Mouse (Mus musculus) stomach, embryonic 14.5 days (tissue): ENCODE results near the gene Fut2. TPM values are rescaled to one million over a fixed set of nuclear protein-coding genes. Genes with fewer than 3 reads are reported as not detected.

Experiments
- ATAC-seq: fragments of 200-750 bp; cut with Nextera tagmentation; 2 replicates; pipeline ENCODE4 v1.8.0; 2017; ENCODE audit warnings: low read depth, moderate TSS enrichment; ENCODE audit not compliant: insufficient number of reproducible peaks, insufficient read depth, low FRiP score
- H3K27ac ChIP-seq: fragments of 300-500 bp; sonication (generic); 2 replicates; pipeline ENCODE4 v1.5.1; 2014; ENCODE audit warnings: mild to moderate bottlenecking, low read length, moderate library complexity, mixed read lengths
- H3K27me3 ChIP-seq: fragments of 300-500 bp; sonication (generic); 2 replicates; pipeline ENCODE4 v1.6.1; 2014; ENCODE audit warnings: low read length, control low read depth, mixed read lengths; ENCODE audit not compliant: control insufficient read depth, insufficient read depth
- H3K36me3 ChIP-seq: fragments of 300-500 bp; sonication (generic); 2 replicates; pipeline ENCODE4 v1.6.1; 2014; ENCODE audit warnings: mild to moderate bottlenecking, control low read depth, low read length, moderate library complexity, mixed read lengths; ENCODE audit not compliant: control insufficient read depth, insufficient read depth
- H3K4me1 ChIP-seq: fragments of 300-500 bp; sonication (generic); 2 replicates; pipeline ENCODE4 v1.6.1; 2014; ENCODE audit warnings: low read length, control low read depth, mixed read lengths; ENCODE audit not compliant: control insufficient read depth, insufficient read depth
- H3K4me2 ChIP-seq: fragments of 300-500 bp; sonication (generic); replicated peaks from 2 replicates; pipeline ENCODE4 v1.6.1; 2014; ENCODE audit warnings: low read depth, low read length, control low read depth
- H3K4me3 ChIP-seq: fragments of 300-500 bp; sonication (generic); 2 replicates; pipeline ENCODE4 v1.5.1; 2014; ENCODE audit warnings: low read depth, low read length, control low read depth
- H3K9ac ChIP-seq: fragments of 300-500 bp; sonication (generic); replicated peaks from 2 replicates; pipeline ENCODE4 v1.6.1; 2014; ENCODE audit warnings: low read depth, mild to moderate bottlenecking, control low read depth, low read length, moderate library complexity, mixed read lengths
- H3K9me3 ChIP-seq: fragments of 300-500 bp; sonication (generic); 2 replicates; pipeline ENCODE4 v1.6.1; 2016; ENCODE audit warnings: low read depth, low read length, control low read depth; ENCODE audit not compliant: control insufficient read depth
- WGBS: fragments of 180-500 bp; shearing (Covaris S2); extraction: QIAGEN DNeasy Blood & Tissue Kit; methylation state at CpG from one replicate; pipeline ENCODE4 v1.1.7; 2014; 5-methylcytosine and 5-hydroxymethylcytosine counted together
- polyA plus RNA-seq: library from polyadenylated mRNA; unstranded; fragments of >200 nt; fragmentation: Nextera tagmentation; extraction: Ambion mirVana; gene quantifications from 2 replicates; pipeline ENCODE4 v1.2.1, GENCODE M21; 2014

Gene Fut2
- polyA plus RNA-seq, 1 experiment from 2014 or later, result 6.1 TPM

- WGBS, result 80% methylated on average over 8 of the region's 8 CpGs
- no peak overlapping the region for H3K4me2 ChIP-seq
- H3K27ac ChIP-seq, result no peak overlapping the region
- ATAC-seq, result no peak
- H3K9ac ChIP-seq, result no peak overlapping the region
- H3K27me3 ChIP-seq, result no peaks in the 10 kb centered on the region
- 0 out of 2 replicates have a peak, but pooled peaks cover 4% of the 10 kb centered on the region for H3K4me1 ChIP-seq
- H3K4me3 ChIP-seq, result no peak overlapping the region
- no peaks in the 10 kb centered on the region for H3K36me3 ChIP-seq
- no peaks in the 10 kb centered on the region for H3K9me3 ChIP-seq
Measured at GRCm38 (mm10) chr7:45649351-45649750, 16.8 kb downstream of the Fut2 start.

DNA sequence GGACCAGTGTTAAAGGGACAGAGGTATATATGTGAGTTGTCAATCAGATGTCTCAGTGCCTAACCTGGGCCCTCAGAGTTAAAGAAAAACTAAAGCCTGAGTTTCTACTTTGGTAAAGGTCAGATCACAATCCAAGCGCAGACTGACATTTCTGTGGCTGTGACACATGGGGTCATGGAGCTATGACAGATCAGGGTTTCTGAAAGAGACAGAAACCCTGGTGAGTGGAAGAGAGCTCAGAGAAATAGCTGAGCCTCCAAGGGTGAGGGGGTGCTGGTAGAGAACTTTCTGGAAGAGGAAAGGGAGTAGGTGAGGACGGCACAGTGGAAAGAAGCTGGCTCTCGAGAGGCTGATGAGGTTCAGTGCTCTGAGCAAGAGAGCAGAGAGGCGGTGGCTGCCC lies 19.5 kb downstream of the Fut2 start:
- no peaks in the 10 kb centered on the region for H3K27me3 ChIP-seq
- WGBS, result 71% methylated on average over 4 of the region's 4 CpGs
- H3K4me2 ChIP-seq, result no peak overlapping the region
- no peak overlapping the region for H3K27ac ChIP-seq
- peaks cover 24% of the 10 kb centered on the region for H3K4me1 ChIP-seq
- no peaks in the 10 kb centered on the region for H3K36me3 ChIP-seq
- ATAC-seq, result no peak
- H3K9ac ChIP-seq, result no peak overlapping the region
- no peaks in the 10 kb centered on the region for H3K9me3 ChIP-seq
- H3K4me3 ChIP-seq, result no peak overlapping the region

GRCm38 (mm10) chr7:45645591-45645971 lies 20.6 kb downstream of the Fut2 start:
- peaks cover 32% of the 10 kb centered on the region for H3K4me1 ChIP-seq
- ATAC-seq, result no peak

DNA sequence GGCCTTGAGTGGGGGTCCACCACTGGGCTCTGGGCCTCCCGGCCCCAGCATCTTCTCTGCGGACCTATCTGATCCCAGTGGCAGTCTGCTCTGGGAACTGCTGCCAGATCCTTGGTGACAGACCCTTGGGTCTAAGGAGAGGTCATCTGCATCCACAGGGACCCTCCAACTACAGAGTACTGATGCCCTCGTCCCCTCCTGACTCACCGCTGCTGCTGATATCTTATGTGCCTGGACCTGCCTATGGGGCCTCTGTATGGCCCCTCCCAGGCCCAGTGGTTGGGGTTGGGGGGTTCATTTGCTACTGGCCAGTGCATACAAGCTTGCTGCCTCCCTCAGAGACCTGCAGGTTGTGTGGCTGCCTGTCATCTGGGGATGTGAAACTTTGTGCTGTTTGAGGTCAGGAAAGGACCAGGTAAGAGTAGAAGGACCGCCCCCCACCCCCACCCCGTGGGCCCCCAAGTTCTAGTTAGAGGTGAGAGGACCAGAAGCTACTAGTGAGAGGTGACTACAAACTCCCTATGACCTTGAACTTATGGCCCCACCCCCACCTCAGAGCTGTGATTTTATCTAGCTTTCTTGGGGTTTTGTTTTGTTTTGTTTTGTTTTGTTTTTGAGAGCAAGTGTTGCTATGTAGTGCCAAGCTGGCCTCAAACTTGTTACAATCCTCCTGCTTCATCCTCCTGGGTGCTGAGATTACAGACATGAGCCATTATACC lies 21.2 kb downstream of the Fut2 start:
- H3K4me1 ChIP-seq, result peaks cover 37% of the 10 kb centered on the region
- peak overlapping the region; percentile 28; the same call in 1 of the 2 replicates for H3K4me3 ChIP-seq
- H3K27me3 ChIP-seq, result no peaks in the 10 kb centered on the region
- H3K9ac ChIP-seq, result no peak overlapping the region
- H3K36me3 ChIP-seq, result no peaks in the 10 kb centered on the region
- no peaks in the 10 kb centered on the region for H3K9me3 ChIP-seq
- ATAC-seq, result no peak
- peak overlapping the region; percentile 66; the same call in 1 of the 2 replicates for H3K27ac ChIP-seq
- WGBS, result 66% methylated on average over 6 of the region's 6 CpGs
- H3K4me2 ChIP-seq, result peak overlapping the region; percentile 84

More at GRCm38 (mm10) chr7:45645591-45645971, 20.6 kb downstream of the Fut2 start:
- Histone ChIP-seq H3K27ac (no peak overlapping the region), H3K9ac (no peak overlapping the region), H3K4me2 (no peak overlapping the region), H3K4me3 (no peak overlapping the region), H3K27me3 (no peaks in the 10 kb centered on the region), H3K9me3 (no peaks in the 10 kb centered on the region), H3K36me3 (no peaks in the 10 kb centered on the region)
- 84% methylated on average over 7 of the region's 7 CpGs for WGBS

DNA sequence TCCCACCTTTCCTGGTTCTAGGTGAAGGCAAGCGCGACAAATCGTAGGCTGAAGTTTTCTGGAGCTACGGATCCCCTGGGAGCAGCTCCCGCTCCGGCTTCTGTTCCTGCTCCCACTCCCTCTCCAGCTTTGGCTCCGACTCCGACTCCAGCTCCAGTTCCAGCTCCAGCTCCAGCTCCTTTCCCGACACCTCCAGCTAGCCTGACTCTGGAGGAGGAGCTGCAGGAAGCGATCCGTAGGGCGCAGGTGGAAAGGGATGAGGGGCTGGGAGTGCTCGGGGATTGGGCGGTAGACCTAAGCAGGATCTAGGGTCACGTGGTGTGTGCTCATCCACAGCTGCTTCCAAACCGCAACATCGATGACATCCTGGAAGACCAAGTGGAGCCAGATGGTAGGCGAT lies 22.0 kb downstream of the Fut2 start:
- 6% methylated on average over 18 of the region's 18 CpGs for WGBS
- 0 out of 2 replicates have a peak, but pooled peaks have one; percentile 5 for ATAC-seq
- Histone ChIP-seq H3K9ac (no peak overlapping the region), H3K4me2 (peak overlapping the region; percentile 84), H3K9me3 (no peaks in the 10 kb centered on the region), H3K36me3 (no peaks in the 10 kb centered on the region), H3K27me3 (no peaks in the 10 kb centered on the region), H3K4me3 (peak overlapping the region; percentile 28), H3K4me1 (peaks cover 39% of the 10 kb centered on the region), H3K27ac (peak overlapping the region; percentile 66; the same call in 1 of the 2 replicates)

DNA sequence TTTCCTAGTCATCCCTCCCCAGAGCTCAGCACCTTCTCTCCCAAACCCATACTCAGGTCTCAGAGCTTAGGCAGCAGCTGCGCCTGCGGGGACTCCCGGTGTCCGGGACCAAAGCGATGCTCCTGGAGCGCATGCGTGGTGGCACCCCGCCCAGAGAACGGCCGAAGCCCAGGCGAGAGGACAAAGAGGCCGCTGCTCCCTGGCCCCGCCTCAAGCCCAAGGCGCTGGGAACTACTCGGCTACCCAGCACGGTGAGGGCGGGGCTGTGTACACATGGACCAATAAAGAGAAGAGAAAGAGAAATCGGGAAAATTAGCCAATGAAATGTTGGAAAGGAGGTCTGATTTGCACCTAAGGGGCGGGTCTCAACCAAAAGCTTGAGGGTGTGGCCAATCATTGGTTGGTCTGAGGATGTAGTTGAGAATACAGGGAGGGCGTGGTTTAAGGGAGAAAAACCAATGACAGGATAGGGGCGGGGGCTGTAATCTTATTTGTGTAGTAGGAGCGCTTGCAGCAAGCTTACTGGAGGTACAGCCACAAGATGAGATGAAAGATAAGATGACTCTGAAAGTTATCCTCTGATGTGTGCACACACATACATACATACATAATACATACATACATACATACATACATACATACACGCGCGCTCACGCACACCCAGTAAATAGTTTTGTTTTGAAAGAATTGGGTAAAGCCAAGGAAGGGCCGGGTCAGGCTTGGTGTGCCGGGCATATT lies 22.6 kb downstream of the Fut2 start:
- peak overlapping the region; percentile 63 for H3K9ac ChIP-seq
- H3K36me3 ChIP-seq, result no peaks in the 10 kb centered on the region
- H3K27me3 ChIP-seq, result no peaks in the 10 kb centered on the region
- ATAC-seq, result peak; percentile 91
- peak overlapping the region; percentile 92 for H3K27ac ChIP-seq
- H3K9me3 ChIP-seq, result no peaks in the 10 kb centered on the region
- H3K4me2 ChIP-seq, result peak overlapping the region; percentile 84
- peak overlapping the region; percentile 43 for H3K4me3 ChIP-seq
- H3K4me1 ChIP-seq, result peaks cover 39% of the 10 kb centered on the region
- 4% methylated on average over 28 of the region's 28 CpGs for WGBS

DNA sequence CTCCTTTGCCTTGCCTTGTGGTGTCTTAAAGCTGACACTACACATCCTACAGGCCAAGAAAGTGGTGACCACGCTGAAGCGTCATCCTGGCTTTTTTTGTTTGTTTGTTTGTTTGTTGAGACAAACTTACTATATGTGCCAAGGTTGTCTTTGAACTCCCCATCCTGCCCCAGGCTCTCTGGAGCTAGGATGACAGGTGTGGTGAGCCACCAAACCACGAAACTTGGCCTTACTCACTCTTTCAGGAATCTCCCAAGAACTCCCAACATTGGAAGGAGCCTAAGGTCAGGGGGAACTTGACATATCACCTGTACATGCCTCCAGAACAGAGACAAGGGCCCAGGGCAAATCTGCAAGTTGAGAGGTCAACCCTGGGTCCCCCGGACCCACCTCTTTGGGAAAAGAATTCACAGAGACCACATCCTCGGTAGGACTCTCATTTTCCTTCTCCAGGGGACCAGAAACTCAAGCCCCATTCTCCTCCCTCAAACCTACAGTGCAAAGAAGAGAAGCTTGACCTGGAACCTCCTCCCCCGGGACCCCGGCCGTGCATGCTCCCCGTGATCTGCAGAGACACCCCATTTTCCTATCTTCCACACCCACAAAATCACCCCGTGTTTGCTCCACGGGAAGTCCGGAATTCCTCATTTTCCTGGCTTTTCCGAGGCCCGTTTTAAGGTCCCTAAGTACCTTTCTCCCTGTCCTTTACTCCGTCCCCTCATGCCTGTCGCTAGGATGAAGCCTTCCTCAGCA lies 23.5 kb downstream of the Fut2 start:
- Histone ChIP-seq H3K4me1 (peaks cover 46% of the 10 kb centered on the region), H3K27me3 (no peaks in the 10 kb centered on the region), H3K9me3 (no peaks in the 10 kb centered on the region), H3K4me2 (peak overlapping the region; percentile 84), H3K4me3 (peak overlapping the region; percentile 43), H3K9ac (peak overlapping the region; percentile 63), H3K36me3 (no peaks in the 10 kb centered on the region), H3K27ac (peak overlapping the region; percentile 92)
- 31% methylated on average over 16 of the region's 16 CpGs for WGBS
- no peak for ATAC-seq

GRCm38 (mm10) chr7:45642083-45642482 lies 24.1 kb downstream of the Fut2 start:
- ATAC-seq, result no peak
- WGBS, result 82% methylated on average over 5 of the region's 5 CpGs
- no peaks in the 10 kb centered on the region for H3K9me3 ChIP-seq
- peak overlapping the region; percentile 43; the same call in 1 of the 2 replicates for H3K4me3 ChIP-seq
- H3K27me3 ChIP-seq, result no peaks in the 10 kb centered on the region
- H3K36me3 ChIP-seq, result no peaks in the 10 kb centered on the region
- H3K27ac ChIP-seq, result peak overlapping the region; percentile 11; the same call in 1 of the 2 replicates
- H3K9ac ChIP-seq, result no peak overlapping the region
- H3K4me2 ChIP-seq, result peak overlapping the region; percentile 84
- peaks cover 46% of the 10 kb centered on the region for H3K4me1 ChIP-seq
